Comparison of ENCODE assay signal across 8 mouse cellular contexts in the genomic region with DNA sequence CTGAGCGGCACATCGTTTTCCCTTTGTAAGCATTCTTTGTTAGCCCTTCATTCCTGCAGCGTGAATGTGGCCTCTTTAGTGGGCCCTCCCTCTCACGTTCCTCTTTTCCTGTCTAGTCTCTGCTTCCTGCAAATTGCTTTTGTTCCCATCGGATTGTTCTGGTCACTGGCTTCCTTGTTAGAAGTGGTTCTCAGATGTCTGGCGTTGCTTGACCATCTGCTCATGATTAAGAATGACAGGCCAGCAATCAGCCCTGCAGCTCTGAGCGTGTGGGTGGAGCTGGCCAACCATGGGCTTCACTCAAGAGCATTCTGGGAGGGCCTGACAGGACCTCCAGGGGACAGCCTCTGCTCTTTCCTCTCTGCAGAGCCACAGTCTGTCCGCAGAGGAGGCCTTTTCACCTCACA.
DNase-seq lines count a peak whose midpoint lies in the region; ATAC-seq and TF ChIP-seq lines count a peak whose summit lies in the region.

No protein-coding gene starts in this region.

- H3K4me1 ChIP-seq in lung, embryonic 14.5 days (ENCODE audit: insufficient read depth), result 0 out of 2 replicates have a peak, but pooled peaks cover 4% of the 10 kb centered on the region
- peaks cover 15% of the 10 kb centered on the region for H3K4me1 ChIP-seq in hindbrain, embryonic 14.5 days (replicated peaks; ENCODE audit: control insufficient read depth, insufficient read depth, low read length)
- peaks cover 35% of the 10 kb centered on the region for H3K4me1 ChIP-seq in neural tube, embryonic 15.5 days

- peak; percentile 64 for DNase-seq in lung, embryonic 14.5 days
- DNase-seq in lung, postnatal 25 days (ENCODE audit: low spot score), result no peak
- peak; percentile 65 for DNase-seq in embryo, embryonic 11.5 days (ENCODE audit: low read depth, low spot score)
- DNase-seq in hindbrain, embryonic 14.5 days (ENCODE audit: low spot score), result peak; percentile 57
- DNase-seq in adrenal gland, postnatal 10 days, result no peak
- DNase-seq in spleen, postnatal 4 days (ENCODE audit: low spot score in 2 of 2), result no peak
- no peak for DNase-seq in left cerebral cortex, adult 2 months (ENCODE audit: extremely low spot score in 1 of 2, low spot score in 2 of 2)

- 5% methylated on average over 8 of the region's 8 CpGs for WGBS in lung, embryonic 14.5 days
- WGBS in hindbrain, embryonic 14.5 days, result 2% methylated on average over 8 of the region's 8 CpGs
- 6% methylated on average over 8 of the region's 8 CpGs for WGBS in neural tube, embryonic 15.5 days

- peak; percentile 84 for ATAC-seq in lung, embryonic 14.5 days (ENCODE audit: insufficient read depth)
- ATAC-seq in hindbrain, embryonic 14.5 days (ENCODE audit: low FRiP score), result peak; percentile 83
- ATAC-seq in neural tube, embryonic 15.5 days (ENCODE audit: low FRiP score), result peak; percentile 73

- H3K4me2 ChIP-seq in lung, embryonic 14.5 days, result no peak overlapping the region
- no peak overlapping the region for H3K4me2 ChIP-seq in hindbrain, embryonic 14.5 days (replicated peaks)
- no peak overlapping the region for H3K4me2 ChIP-seq in neural tube, embryonic 15.5 days

- H3K9me3 ChIP-seq in lung, embryonic 14.5 days (ENCODE audit: low read depth, low read length), result no peaks in the 10 kb centered on the region
- no peaks in the 10 kb centered on the region for H3K9me3 ChIP-seq in hindbrain, embryonic 14.5 days (ENCODE audit: control insufficient read depth, low read length)
- no peaks in the 10 kb centered on the region for H3K9me3 ChIP-seq in neural tube, embryonic 15.5 days (replicated peaks)

- no peak overlapping the region for H3K4me3 ChIP-seq in lung, embryonic 14.5 days (ENCODE audit: low read depth, low read length)
- no peak overlapping the region for H3K4me3 ChIP-seq in hindbrain, embryonic 14.5 days (replicated peaks; ENCODE audit: low read length)
- H3K4me3 ChIP-seq in neural tube, embryonic 15.5 days (replicated peaks), result no peak overlapping the region
- H3K4me3 ChIP-seq in left cerebral cortex, adult 2 months, result no peak overlapping the region

- no peak overlapping the region for H3K9ac ChIP-seq in lung, embryonic 14.5 days
- no peak overlapping the region for H3K9ac ChIP-seq in hindbrain, embryonic 14.5 days
- H3K9ac ChIP-seq in neural tube, embryonic 15.5 days (replicated peaks), result no peak overlapping the region

- H3K27ac ChIP-seq in lung, embryonic 14.5 days (ENCODE audit: low read depth), result no peak overlapping the region
- H3K27ac ChIP-seq in hindbrain, embryonic 14.5 days, result peak overlapping the region; percentile 71
- H3K27ac ChIP-seq in neural tube, embryonic 15.5 days (replicated peaks), result peak overlapping the region; percentile 80
- no peak overlapping the region for H3K27ac ChIP-seq in left cerebral cortex, adult 2 months

- H3K27me3 ChIP-seq in lung, embryonic 14.5 days (ENCODE audit: insufficient read depth, low read length), result no peaks in the 10 kb centered on the region
- 0 out of 2 replicates have a peak, but pooled peaks cover 3% of the 10 kb centered on the region for H3K27me3 ChIP-seq in hindbrain, embryonic 14.5 days (ENCODE audit: control insufficient read depth, insufficient read depth, low read length)
- H3K27me3 ChIP-seq in neural tube, embryonic 15.5 days (replicated peaks), result no peaks in the 10 kb centered on the region

- intact Hi-C loops in left cerebral cortex, adult 2 months (cut with DNase I), result no loop called here

- TF ChIP-seq CTCF in lung, embryonic 14.5 days (IDR thresholded peaks at IDR 0.05; ENCODE audit: low read depth), result no peak
- TF ChIP-seq CTCF in left cerebral cortex, adult 2 months (IDR thresholded peaks at IDR 0.05), result no peak

- no peaks in the 10 kb centered on the region for H3K36me3 ChIP-seq in lung, embryonic 14.5 days (ENCODE audit: insufficient read depth)
- H3K36me3 ChIP-seq in hindbrain, embryonic 14.5 days (replicated peaks; ENCODE audit: control insufficient read depth, insufficient read depth), result no peaks in the 10 kb centered on the region
- H3K36me3 ChIP-seq in neural tube, embryonic 15.5 days, result no peaks in the 10 kb centered on the region

Comparison
In these comparisons a context has a peak if more than half of its experiments do, and no peak if none do; other contexts are left out.
1. DNase-seq: peak in lung, embryonic 14.5 days (single experiment), embryo, embryonic 11.5 days (single experiment) and hindbrain, embryonic 14.5 days (single experiment); none in lung, postnatal 25 days (single experiment), adrenal gland, postnatal 10 days (single experiment), spleen, postnatal 4 days (0 of 2) and left cerebral cortex, adult 2 months (0 of 2).
2. H3K27ac ChIP-seq: peak in hindbrain, embryonic 14.5 days (single experiment) and neural tube, embryonic 15.5 days (single experiment); none in lung, embryonic 14.5 days (single experiment) and left cerebral cortex, adult 2 months (single experiment).
3. Peak in every context shown above with its lines, with median percentiles within 50 percentile points of each other: ATAC-seq.